Mouse (Mus musculus): ENCODE results near the gene Rpgr. TPM values are rescaled to one million over a fixed set of nuclear protein-coding genes. Genes with fewer than 3 reads are reported as not detected.
A peak's percentile ranks its signal among the peaks of the same experiment; 100 is the strongest.

The Rpgr gene
- total and polyA plus RNA-seq, 3 experiments = 1.1 to 4.3 (median 3.0) TPM

- 23% methylated on average over 2 of the region's 2 CpGs for WGBS
- H3K27me3 ChIP-seq (ENCODE audit: control insufficient read depth, insufficient read depth, low read length) = no peaks in the 10 kb centered on the region
- H3K27ac ChIP-seq = no peak overlapping the region
- no peak for DNase-seq
- no peaks in the 10 kb centered on the region for H3K79me2 ChIP-seq (replicated peaks; ENCODE audit: control insufficient read depth, insufficient read depth, low read length)
- no peak overlapping the region for H3K9ac ChIP-seq (ENCODE audit: low read depth, low read length)
- H3K4me1 ChIP-seq (ENCODE audit: control insufficient read depth, insufficient read depth, low read length) = no peaks in the 10 kb centered on the region
- H3K4me3 ChIP-seq = no peak overlapping the region
- intact Hi-C loops (cut with DNase I) = no loop called here
- no peaks in the 10 kb centered on the region for H3K36me3 ChIP-seq (ENCODE audit: control insufficient read depth, insufficient read depth, low read length)
- TF ChIP-seq POLR2A (IDR thresholded peaks at IDR 0.05; ENCODE audit: insufficient read depth, low read depth, low read length) (no peak), CTCF (IDR thresholded peaks at IDR 0.05) (peak; percentile 69)
These were observed 15.4 kb downstream of the Rpgr start for GRCm38 (mm10) chrX:10201289-10201688.

GRCm38 (mm10) chrX:10152390-10152789 is 64.3 kb downstream of the Rpgr start:
- H3K36me3 ChIP-seq (ENCODE audit: control insufficient read depth, insufficient read depth, low read length) = no peaks in the 10 kb centered on the region
- no peaks in the 10 kb centered on the region for H3K79me2 ChIP-seq (replicated peaks; ENCODE audit: control insufficient read depth, insufficient read depth, low read length)
- no peak for DNase-seq
- TF ChIP-seq CTCF (IDR thresholded peaks at IDR 0.05) (no peak), EP300 (IDR thresholded peaks at IDR 0.05; ENCODE audit: insufficient read depth, low read depth, low read length) (no peak), POLR2A (IDR thresholded peaks at IDR 0.05; ENCODE audit: insufficient read depth, low read depth, low read length) (no peak)
- H3K4me1 ChIP-seq (ENCODE audit: control insufficient read depth, insufficient read depth, low read length) = no peaks in the 10 kb centered on the region
- H3K4me3 ChIP-seq = no peak overlapping the region
- no peak overlapping the region for H3K9ac ChIP-seq (ENCODE audit: low read depth, low read length)
- intact Hi-C loops (cut with DNase I) = no loop called here
- WGBS = 42% methylated on average over 3 of the region's 3 CpGs
- H3K27ac ChIP-seq = no peak overlapping the region
- no peaks in the 10 kb centered on the region for H3K27me3 ChIP-seq (ENCODE audit: control insufficient read depth, insufficient read depth, low read length)

GRCm38 (mm10) chrX:10117065-10117719 is 99.5 kb downstream of the Rpgr start, which contains the start of gene Srpx:
TSS of gene Srpx (minus strand) at chrX:10117709.
- peak; percentile 3 to 25 for DNase-seq
- Histone ChIP-seq H3K36me3 (ENCODE audit: control insufficient read depth, insufficient read depth, low read length) (no peaks in the 10 kb centered on the region), H3K4me1 (ENCODE audit: control insufficient read depth, insufficient read depth, low read length) (no peaks in the 10 kb centered on the region), H3K27ac (no peak within 1 kb of the TSS), H3K9ac (ENCODE audit: low read depth, low read length) (peak within 1 kb of the TSS; percentile 31), H3K79me2 (replicated peaks; ENCODE audit: control insufficient read depth, insufficient read depth, low read length) (no peaks in the 10 kb centered on the region), H3K27me3 (ENCODE audit: control insufficient read depth, insufficient read depth, low read length) (no peaks in the 10 kb centered on the region), H3K4me3 (peak within 1 kb of the TSS; percentile 8; the same call in 1 of the 2 replicates)
- TF ChIP-seq EP300 (IDR thresholded peaks at IDR 0.05; ENCODE audit: insufficient read depth, low read depth, low read length) = no peak
- TF ChIP-seq CTCF (IDR thresholded peaks at IDR 0.05) = no peak
- no peak for TF ChIP-seq POLR2A (IDR thresholded peaks at IDR 0.05; ENCODE audit: insufficient read depth, low read depth, low read length)
- WGBS = 27% methylated on average over 19 of the region's 19 CpGs
- intact Hi-C loops (cut with DNase I) = no loop called here

- 45% methylated on average over 3 of the region's 3 CpGs for WGBS
- H3K27ac ChIP-seq = no peak overlapping the region
- no peak overlapping the region for H3K9ac ChIP-seq (ENCODE audit: low read depth, low read length)
- no peaks in the 10 kb centered on the region for H3K79me2 ChIP-seq (replicated peaks; ENCODE audit: control insufficient read depth, insufficient read depth, low read length)
- no peaks in the 10 kb centered on the region for H3K4me1 ChIP-seq (ENCODE audit: control insufficient read depth, insufficient read depth, low read length)
- TF ChIP-seq POLR2A (IDR thresholded peaks at IDR 0.05; ENCODE audit: insufficient read depth, low read depth, low read length) (no peak), EP300 (IDR thresholded peaks at IDR 0.05; ENCODE audit: insufficient read depth, low read depth, low read length) (no peak), CTCF (IDR thresholded peaks at IDR 0.05) (no peak)
- no peaks in the 10 kb centered on the region for H3K27me3 ChIP-seq (ENCODE audit: control insufficient read depth, insufficient read depth, low read length)
- DNase-seq = no peak
- intact Hi-C loops (cut with DNase I) = no loop called here
- no peak overlapping the region for H3K4me3 ChIP-seq
- H3K36me3 ChIP-seq (ENCODE audit: control insufficient read depth, insufficient read depth, low read length) = no peaks in the 10 kb centered on the region
These were observed 100.9 kb downstream of the Rpgr start for GRCm38 (mm10) chrX:10115780-10116179.

- Histone ChIP-seq H3K79me2 (replicated peaks; ENCODE audit: control insufficient read depth, insufficient read depth, low read length) (no peaks in the 10 kb centered on the region), H3K4me3 (no peak overlapping the region), H3K4me1 (ENCODE audit: control insufficient read depth, insufficient read depth, low read length) (no peaks in the 10 kb centered on the region), H3K9ac (ENCODE audit: low read depth, low read length) (no peak overlapping the region), H3K27ac (no peak overlapping the region), H3K36me3 (ENCODE audit: control insufficient read depth, insufficient read depth, low read length) (no peaks in the 10 kb centered on the region), H3K27me3 (ENCODE audit: control insufficient read depth, insufficient read depth, low read length) (no peaks in the 10 kb centered on the region)
- 61% methylated on average over 1 of the region's 1 CpGs for WGBS
- intact Hi-C loops (cut with DNase I) = no loop called here
- no peak for DNase-seq
- TF ChIP-seq CTCF (IDR thresholded peaks at IDR 0.05) (no peak), EP300 (IDR thresholded peaks at IDR 0.05; ENCODE audit: insufficient read depth, low read depth, low read length) (no peak), POLR2A (IDR thresholded peaks at IDR 0.05; ENCODE audit: insufficient read depth, low read depth, low read length) (no peak)
These were observed 106.0 kb downstream of the Rpgr start for GRCm38 (mm10) chrX:10110736-10111135.

- Histone ChIP-seq H3K36me3 (ENCODE audit: control insufficient read depth, insufficient read depth, low read length) (no peaks in the 10 kb centered on the region), H3K27me3 (ENCODE audit: control insufficient read depth, insufficient read depth, low read length) (no peaks in the 10 kb centered on the region), H3K79me2 (replicated peaks; ENCODE audit: control insufficient read depth, insufficient read depth, low read length) (no peaks in the 10 kb centered on the region), H3K4me1 (ENCODE audit: control insufficient read depth, insufficient read depth, low read length) (no peaks in the 10 kb centered on the region), H3K27ac (no peak overlapping the region), H3K9ac (ENCODE audit: low read depth, low read length) (no peak overlapping the region), H3K4me3 (no peak overlapping the region)
- TF ChIP-seq EP300 (IDR thresholded peaks at IDR 0.05; ENCODE audit: insufficient read depth, low read depth, low read length) (no peak), POLR2A (IDR thresholded peaks at IDR 0.05; ENCODE audit: insufficient read depth, low read depth, low read length) (no peak), CTCF (IDR thresholded peaks at IDR 0.05) (no peak)
- 46% methylated on average over 4 of the region's 4 CpGs for WGBS
- no peak for DNase-seq
- intact Hi-C loops (cut with DNase I) = no loop called here
These were observed 108.2 kb downstream of the Rpgr start for GRCm38 (mm10) chrX:10108558-10108957.

All from heart, adult 2 months (tissue).